Mouse (Mus musculus) liver, embryonic 16.5 days (tissue): ENCODE data around the gene Olfr211. TPM values are rescaled to one million over a fixed set of nuclear protein-coding genes. Genes with fewer than 3 reads are reported as not detected.
"Not testable (repeated sequence)": the region's sequence is repeated elsewhere in the genome, so short reads cannot be mapped to it uniquely, and the experiment has no call there.

Source experiments
- ATAC-seq: fragments of 200-750 bp; cut with Nextera tagmentation; 2 replicates; pipeline ENCODE4 v1.8.0; 2017; ENCODE audit warnings: low read depth, mild to moderate bottlenecking, moderate number of reproducible peaks, moderate library complexity
- H3K27ac ChIP-seq: fragments of 300-500 bp; sonication (generic); 2 replicates; pipeline ENCODE4 v1.5.1; 2014; ENCODE audit warnings: mild to moderate bottlenecking, low read length
- H3K27me3 ChIP-seq: fragments of 300-500 bp; sonication (generic); 2 replicates; pipeline ENCODE4 v1.6.1; 2014; ENCODE audit warnings: low read depth, low read length, mixed read lengths; ENCODE audit not compliant: control insufficient read depth, insufficient read depth
- H3K36me3 ChIP-seq: fragments of 300-500 bp; sonication (generic); 2 replicates; pipeline ENCODE4 v1.6.1; 2014; ENCODE audit warnings: mild to moderate bottlenecking; ENCODE audit not compliant: control insufficient read depth, insufficient read depth
- H3K4me1 ChIP-seq: fragments of 300-500 bp; sonication (generic); 2 replicates; pipeline ENCODE4 v1.6.1; 2014; ENCODE audit warnings: low read depth, low read length, mixed read lengths; ENCODE audit not compliant: control insufficient read depth
- H3K4me2 ChIP-seq: fragments of 300-500 bp; sonication (generic); 2 replicates; pipeline ENCODE4 v1.6.1; 2014; ENCODE audit warnings: low read depth, low read length, mixed read lengths
- H3K4me3 ChIP-seq: fragments of 300-500 bp; sonication (generic); 2 replicates; pipeline ENCODE4 v1.5.1; 2014; ENCODE audit warnings: low read depth, mild to moderate bottlenecking, low read length
- H3K9ac ChIP-seq: fragments of 300-500 bp; sonication (generic); 2 replicates; pipeline ENCODE4 v1.6.1; 2014; ENCODE audit warnings: low read depth, low read length
- H3K9me3 ChIP-seq: fragments of 300-500 bp; sonication (generic); replicated peaks from 2 replicates; pipeline ENCODE4 v1.6.1; 2016; ENCODE audit warnings: low read length; ENCODE audit not compliant: control insufficient read depth
- WGBS: fragments of 180-500 bp; shearing (Covaris S2); extraction: QIAGEN DNeasy Blood & Tissue Kit; methylation state at CpG from one replicate; pipeline ENCODE4 v1.1.7; 2014; ENCODE audit not compliant: insufficient replicate concordance; 5-methylcytosine and 5-hydroxymethylcytosine counted together
- polyA plus RNA-seq: library from polyadenylated mRNA; unstranded; fragments of >200 nt; fragmentation: Nextera tagmentation; extraction: Ambion mirVana; gene quantifications from 2 replicates; pipeline ENCODE4 v1.2.1, GENCODE M21; 2015

The Olfr211 gene
- polyA plus RNA-seq, 1 experiment from 2014 or later: not detected

DNA sequence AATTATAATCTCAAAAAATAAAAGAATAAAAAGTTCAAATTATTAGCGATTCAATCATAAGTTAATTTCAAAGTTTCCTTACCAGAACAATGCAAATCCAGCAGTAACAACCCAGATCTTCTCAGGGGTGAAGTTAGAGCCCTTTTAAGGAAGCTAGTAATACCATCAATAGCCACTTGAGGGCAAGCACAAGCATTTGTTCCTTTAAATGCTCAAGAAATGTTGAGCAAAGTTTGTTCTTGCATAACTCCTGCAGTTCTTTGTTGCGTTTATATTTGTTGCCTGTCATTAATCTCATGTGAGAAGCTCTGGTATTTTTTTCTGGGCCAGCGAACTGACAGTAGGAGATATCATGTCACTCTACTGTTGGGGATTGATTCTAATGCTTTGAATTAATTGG, 20.8 kb upstream of the Olfr211 start:
- Histone ChIP-seq H3K36me3 (no peaks in the 10 kb centered on the region), H3K27ac (no peak overlapping the region), H3K27me3 (no peaks in the 10 kb centered on the region), H3K4me3 (no peak overlapping the region), H3K9ac (no peak overlapping the region), H3K9me3 (no peaks in the 10 kb centered on the region), H3K4me1 (no peaks in the 10 kb centered on the region), H3K4me2 (no peak overlapping the region)
- ATAC-seq: no peak
- 21% methylated on average over 3 of the region's 3 CpGs for WGBS

DNA sequence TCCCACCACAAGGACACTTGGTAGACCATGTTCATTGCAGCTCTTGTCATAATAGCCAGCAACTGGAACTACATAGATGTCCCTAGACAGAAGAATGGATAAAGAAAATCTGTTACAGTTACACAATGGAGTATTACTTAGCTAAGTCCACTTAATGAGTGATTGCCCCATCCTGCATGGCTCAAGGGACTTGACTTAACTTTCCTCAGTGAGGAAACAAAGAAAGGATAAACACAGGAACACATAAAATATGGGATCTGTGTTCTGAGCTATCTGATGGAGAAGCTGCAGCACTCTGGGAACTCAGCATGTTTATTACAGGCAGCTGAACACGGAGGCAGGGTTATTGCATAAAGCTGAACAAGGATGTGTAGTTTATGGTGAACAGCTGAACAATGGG, 3.8 kb upstream of the Olfr211 start:
- ATAC-seq: no peak
- no peaks in the 10 kb centered on the region for H3K27me3 ChIP-seq
- no peak overlapping the region for H3K4me2 ChIP-seq
- WGBS: 26% methylated on average over 1 of the region's 1 CpGs
- no peaks in the 10 kb centered on the region for H3K9me3 ChIP-seq
- H3K36me3 ChIP-seq: no peaks in the 10 kb centered on the region
- H3K4me3 ChIP-seq: no peak overlapping the region
- H3K9ac ChIP-seq: no peak overlapping the region
- no peaks in the 10 kb centered on the region for H3K4me1 ChIP-seq
- H3K27ac ChIP-seq: no peak overlapping the region

DNA sequence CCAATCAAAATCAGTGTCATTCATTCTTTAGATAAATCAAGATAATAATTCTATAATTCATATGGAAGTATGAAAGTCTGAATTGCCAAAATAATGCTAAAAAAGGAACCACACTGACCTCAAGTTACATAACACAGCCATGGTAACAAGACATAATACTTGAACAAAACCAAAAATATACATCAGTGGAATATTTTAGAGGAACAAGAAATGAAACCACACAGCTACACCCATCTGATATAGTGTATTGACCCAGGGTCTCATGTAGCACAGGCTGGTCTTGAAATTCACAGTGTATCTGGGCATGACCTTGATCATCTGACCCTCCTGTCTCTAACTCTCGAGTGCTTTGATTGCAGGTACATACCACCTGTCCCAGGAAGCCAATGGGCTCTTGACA, 2.1 kb upstream of the Olfr211 start:
- Histone ChIP-seq H3K36me3 (no peaks in the 10 kb centered on the region), H3K27ac (no peak overlapping the region), H3K4me1 (no peaks in the 10 kb centered on the region), H3K27me3 (no peaks in the 10 kb centered on the region), H3K9ac (no peak overlapping the region), H3K4me3 (no peak overlapping the region), H3K4me2 (no peak overlapping the region), H3K9me3 (no peaks in the 10 kb centered on the region)
- 45% methylated on average over 1 of the region's 1 CpGs for WGBS
- ATAC-seq: no peak

DNA sequence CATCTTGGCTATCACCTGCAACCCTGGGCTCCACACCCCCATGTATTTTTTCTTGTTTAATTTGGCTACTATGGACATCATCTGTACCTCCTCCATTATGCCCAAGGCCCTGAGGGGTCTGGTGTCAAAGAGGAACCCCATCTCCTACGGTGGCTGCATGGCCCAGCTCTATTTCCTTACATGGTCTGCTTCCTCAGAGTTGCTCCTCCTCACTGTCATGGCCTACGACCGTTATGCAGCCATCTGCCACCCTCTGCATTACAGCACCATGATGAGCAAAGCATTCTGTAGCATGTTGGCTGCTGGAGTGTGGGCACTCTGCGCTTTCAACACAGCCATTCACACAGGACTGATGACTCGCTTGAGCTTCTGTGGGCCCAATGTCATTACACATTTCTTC, 4.9 kb downstream of the Olfr211 start:
- Histone ChIP-seq H3K27me3 (no peaks in the 10 kb centered on the region), H3K27ac (no peak overlapping the region), H3K4me3 (no peak overlapping the region), H3K36me3 (no peaks in the 10 kb centered on the region), H3K9ac (no peak overlapping the region), H3K9me3 (no peaks in the 10 kb centered on the region), H3K4me2 (no peak overlapping the region), H3K4me1 (no peaks in the 10 kb centered on the region)
- ATAC-seq: no peak
- WGBS: 56% methylated on average over 5 of the region's 5 CpGs

DNA sequence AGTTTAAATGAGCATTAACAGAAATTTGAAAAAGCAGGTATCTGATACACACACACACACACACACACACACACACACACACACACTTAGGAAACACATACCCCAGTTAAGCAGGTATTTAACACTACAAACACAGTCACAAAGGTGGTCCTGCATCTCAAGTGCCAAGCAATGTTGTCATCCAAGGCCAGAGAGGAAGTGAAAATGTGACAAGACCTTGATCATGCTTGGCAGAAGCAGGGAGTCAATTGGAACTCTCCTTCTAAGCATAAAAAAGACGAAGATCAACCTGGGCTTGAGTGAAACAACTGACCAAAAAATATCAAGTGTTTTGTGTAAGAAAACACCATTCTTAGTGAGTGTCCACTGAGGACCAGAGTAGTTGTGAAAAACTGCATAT, 7.1 kb downstream of the Olfr211 start:
- no peak overlapping the region for H3K9ac ChIP-seq
- H3K36me3 ChIP-seq: no peaks in the 10 kb centered on the region
- H3K27me3 ChIP-seq: no peaks in the 10 kb centered on the region
- ATAC-seq: no peak
- no peak overlapping the region for H3K4me2 ChIP-seq
- no peaks in the 10 kb centered on the region for H3K4me1 ChIP-seq
- WGBS: 41% methylated on average over 1 of the region's 1 CpGs
- H3K9me3 ChIP-seq: no peaks in the 10 kb centered on the region
- H3K27ac ChIP-seq: no peak overlapping the region
- no peak overlapping the region for H3K4me3 ChIP-seq

DNA sequence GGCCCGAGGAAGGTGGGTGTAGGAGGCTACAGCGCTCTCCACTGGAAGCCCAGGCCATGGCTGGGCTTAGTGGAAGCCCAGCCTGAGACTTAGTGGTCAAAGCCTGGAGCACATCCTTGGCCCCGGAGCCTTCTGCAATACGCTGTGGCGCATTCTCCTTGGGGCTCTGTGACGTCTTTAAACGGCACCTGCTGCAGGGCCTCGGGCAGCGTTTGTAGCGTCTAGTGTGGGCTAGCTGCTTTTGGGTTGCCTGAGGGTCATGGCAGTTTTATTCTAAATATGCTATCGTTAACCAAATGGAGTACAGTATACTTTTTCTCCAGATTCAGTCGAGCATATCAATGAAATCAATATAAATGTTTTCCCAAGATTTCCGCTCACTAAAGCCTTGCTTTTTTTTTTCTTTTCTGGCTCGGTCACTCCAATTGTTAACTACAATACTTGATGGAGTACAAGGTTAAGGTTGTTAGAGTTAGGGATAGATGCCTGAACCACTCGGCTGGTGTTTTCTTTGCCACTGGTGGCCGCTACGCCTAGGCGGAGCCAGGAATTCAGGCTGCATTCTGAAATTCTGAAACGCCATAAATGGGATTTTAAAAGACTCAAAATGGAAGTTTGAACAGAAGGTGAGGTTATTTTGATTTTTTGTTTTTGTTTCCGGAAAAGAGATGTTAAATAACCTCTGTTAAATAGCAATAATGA, 17.6 kb downstream of the Olfr211 start, which contains the start of gene Olfr212:
Gene Olfr212, plus strand, starts transcription at position 215 of the 702 bp plus-strand sequence.
- not testable (repeated sequence) for H3K4me1 ChIP-seq, H3K4me3 ChIP-seq, H3K4me2 ChIP-seq, H3K9me3 ChIP-seq, H3K27ac ChIP-seq, H3K9ac ChIP-seq, H3K36me3 ChIP-seq, H3K27me3 ChIP-seq, ATAC-seq
- 80% methylated on average over 18 of the region's 20 CpGs for WGBS

DNA sequence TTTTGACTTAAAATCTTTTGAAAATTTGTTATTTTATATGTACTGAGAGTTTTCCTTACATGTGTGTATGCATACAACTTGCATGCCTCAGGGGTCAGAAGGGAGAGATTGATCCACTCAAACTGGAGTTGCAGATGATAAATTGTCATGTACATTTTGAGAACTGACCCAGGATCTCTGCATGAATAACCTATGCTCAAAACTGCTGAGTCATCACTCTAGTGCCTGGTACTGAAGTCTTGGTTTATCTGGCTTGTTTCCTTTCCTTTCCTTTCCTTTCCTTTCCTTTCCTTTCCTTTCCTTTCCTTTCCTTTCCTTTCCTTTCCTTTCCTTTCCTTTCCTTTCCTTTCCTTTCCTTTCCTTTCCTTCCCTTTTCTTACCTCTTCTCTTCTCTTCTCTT, 25.9 kb downstream of the Olfr211 start:
- no peaks in the 10 kb centered on the region for H3K9me3 ChIP-seq
- no peaks in the 10 kb centered on the region for H3K36me3 ChIP-seq
- no peaks in the 10 kb centered on the region for H3K27me3 ChIP-seq
- no peak for ATAC-seq
- no peak overlapping the region for H3K27ac ChIP-seq
- no peaks in the 10 kb centered on the region for H3K4me1 ChIP-seq
- no peak overlapping the region for H3K4me2 ChIP-seq
- H3K4me3 ChIP-seq: no peak overlapping the region
- no peak overlapping the region for H3K9ac ChIP-seq

DNA sequence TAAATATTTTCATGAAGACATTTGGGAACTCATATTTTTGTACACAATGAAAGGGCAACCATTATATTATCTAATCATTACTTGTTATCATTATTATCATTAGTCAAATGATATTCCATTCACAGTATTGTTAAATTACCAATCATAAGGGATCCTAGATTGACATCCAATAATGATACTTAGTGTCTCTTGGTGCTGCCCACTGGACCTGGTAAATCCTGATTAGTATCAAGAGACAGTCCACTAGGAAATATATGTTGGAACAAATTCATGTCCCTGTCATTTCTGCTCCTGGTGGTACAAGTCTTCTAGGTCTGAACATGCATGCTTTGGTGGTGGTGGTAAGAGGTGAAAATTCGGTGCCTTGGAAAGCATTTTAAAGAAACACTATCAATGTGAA, 49.3 kb downstream of the Olfr211 start, which contains the start of gene Olfr213:
Gene Olfr213, plus strand, starts transcription at position 301 of the 400 bp plus-strand sequence.
- no peak within 1 kb of the TSS for H3K9ac ChIP-seq
- H3K4me3 ChIP-seq: no peak within 1 kb of the TSS
- H3K4me2 ChIP-seq: no peak within 1 kb of the TSS
- no peaks in the 10 kb centered on the region for H3K4me1 ChIP-seq
- no peak for ATAC-seq
- WGBS: 48% methylated on average over 1 of the region's 1 CpGs
- H3K27me3 ChIP-seq: no peaks in the 10 kb centered on the region
- no peaks in the 10 kb centered on the region for H3K9me3 ChIP-seq
- no peak within 1 kb of the TSS for H3K27ac ChIP-seq
- H3K36me3 ChIP-seq: no peaks in the 10 kb centered on the region

DNA sequence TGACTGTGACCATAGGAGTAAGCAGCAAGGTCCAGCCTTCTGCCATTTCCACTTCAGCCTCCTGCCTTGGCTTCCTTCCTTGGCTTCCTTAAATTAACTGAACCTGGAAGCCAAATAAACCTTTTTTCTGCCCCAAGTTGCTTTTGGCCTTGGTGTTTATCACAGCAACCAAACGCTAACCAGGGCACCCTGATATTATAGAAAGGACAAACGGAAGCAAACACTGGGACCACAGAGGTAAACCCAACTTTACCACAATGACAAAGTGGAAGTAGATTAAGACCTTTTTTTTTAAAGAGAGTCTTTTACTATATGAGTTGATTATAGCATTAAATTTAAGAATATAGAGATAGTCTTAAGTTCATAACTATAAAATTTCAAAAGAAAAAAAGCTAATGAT, 53.6 kb downstream of the Olfr211 start:
- H3K9me3 ChIP-seq: no peaks in the 10 kb centered on the region
- no peak overlapping the region for H3K27ac ChIP-seq
- no peaks in the 10 kb centered on the region for H3K36me3 ChIP-seq
- no peak for ATAC-seq
- H3K9ac ChIP-seq: no peak overlapping the region
- H3K4me1 ChIP-seq: no peaks in the 10 kb centered on the region
- 33% methylated on average over 2 of the region's 2 CpGs for WGBS
- H3K27me3 ChIP-seq: no peaks in the 10 kb centered on the region
- H3K4me2 ChIP-seq: no peak overlapping the region
- H3K4me3 ChIP-seq: no peak overlapping the region
